Mouse (Mus musculus): Measurements from ENCODE around the gene Nek1. TPM values are rescaled to one million over a fixed set of nuclear protein-coding genes. Genes with fewer than 3 reads are reported as not detected.

Gene Nek1
- 20.4 and 21.1 TPM in 2 replicates for polyA plus RNA-seq (2016; fragmentation: Nextera tagmentation; extraction: Ambion mirVana)

DNA sequence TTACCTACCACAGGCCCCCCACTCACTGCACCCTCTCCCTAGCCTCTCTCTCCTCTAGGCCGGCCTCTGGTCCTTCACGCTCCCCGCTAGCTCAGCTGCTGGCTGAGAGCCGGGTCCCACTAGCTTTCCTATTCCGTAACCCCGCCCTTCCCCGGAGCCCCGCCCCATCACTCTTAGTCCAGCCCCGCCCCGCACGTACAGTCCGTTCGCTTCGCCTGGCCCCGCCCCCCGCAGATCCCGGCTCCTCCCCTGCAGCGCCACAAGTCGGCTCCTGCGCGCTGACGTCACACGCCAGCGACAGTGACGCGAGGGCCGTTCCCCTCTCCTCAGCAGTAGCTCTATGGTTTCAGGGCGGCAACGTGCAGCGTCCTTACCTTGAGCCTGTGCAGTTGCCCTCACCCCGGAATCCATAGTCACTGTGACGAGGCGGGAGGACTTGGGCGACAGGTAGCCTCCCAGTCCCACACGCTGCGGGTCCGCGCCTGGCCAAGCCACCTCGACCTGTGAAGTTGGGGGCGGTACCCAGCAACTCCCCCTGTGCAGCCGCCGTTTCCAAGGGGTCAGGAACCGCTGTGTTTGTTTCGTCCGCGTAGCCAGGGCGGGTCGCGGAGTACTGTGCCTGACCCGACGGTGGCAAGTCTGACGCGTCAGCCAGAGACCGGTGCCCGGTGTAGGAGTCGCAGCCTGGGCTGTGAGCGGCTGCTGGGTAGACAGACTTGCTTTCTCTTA is at the start of gene Nek1:
Gene Nek1, plus strand, starts transcription at position 286 of the 729 bp plus-strand sequence.
- Histone ChIP-seq H3K36me3 (replicated peaks) (peaks cover 3% of the 10 kb centered on the region; the same call in 1 of the 2 replicates), H3K4me3 (peak within 1 kb of the TSS; percentile 80), H3K9me3 (peaks cover 3% of the 10 kb centered on the region; the same call in 1 of the 2 replicates), H3K27ac (replicated peaks) (peak within 1 kb of the TSS; percentile 88), H3K27me3 (replicated peaks; ENCODE audit: low read depth, poor library complexity, severe bottlenecking) (no peaks in the 10 kb centered on the region), H3K4me1 (peaks cover 14% of the 10 kb centered on the region)
- peak; percentile 99 for DNase-seq (ENCODE audit: low spot score)
- under 1% methylated on average over 57 of the region's 57 CpGs for WGBS

DNA sequence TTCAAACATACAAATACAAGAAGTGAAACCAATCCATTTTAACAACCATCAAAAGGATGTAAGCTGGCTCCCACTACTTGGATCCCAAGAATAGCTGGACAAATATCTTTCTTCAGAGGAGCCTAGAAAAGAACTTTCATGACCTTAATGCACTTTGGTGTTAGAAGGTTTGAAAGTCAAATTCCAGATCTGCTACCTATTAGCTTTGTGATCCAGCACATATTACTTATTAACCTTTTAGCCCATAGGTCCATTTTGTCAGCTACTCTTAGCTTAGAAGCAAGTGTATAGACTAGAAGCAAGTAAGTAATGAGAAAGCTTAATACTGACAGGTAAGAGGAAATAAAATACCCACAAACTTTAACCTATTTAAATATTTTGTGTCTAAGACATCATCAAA is 45.5 kb upstream of the Nek1 start:
- no peaks in the 10 kb centered on the region for H3K27me3 ChIP-seq (replicated peaks; ENCODE audit: low read depth, poor library complexity, severe bottlenecking)
- no peak for DNase-seq (ENCODE audit: low spot score)
- no peak overlapping the region for H3K4me3 ChIP-seq
- peaks cover 10% of the 10 kb centered on the region; the same call in 1 of the 2 replicates for H3K4me1 ChIP-seq
- no peak overlapping the region for H3K27ac ChIP-seq (replicated peaks)
- H3K9me3 ChIP-seq = no peaks in the 10 kb centered on the region
- no peaks in the 10 kb centered on the region for H3K36me3 ChIP-seq (replicated peaks)

DNA sequence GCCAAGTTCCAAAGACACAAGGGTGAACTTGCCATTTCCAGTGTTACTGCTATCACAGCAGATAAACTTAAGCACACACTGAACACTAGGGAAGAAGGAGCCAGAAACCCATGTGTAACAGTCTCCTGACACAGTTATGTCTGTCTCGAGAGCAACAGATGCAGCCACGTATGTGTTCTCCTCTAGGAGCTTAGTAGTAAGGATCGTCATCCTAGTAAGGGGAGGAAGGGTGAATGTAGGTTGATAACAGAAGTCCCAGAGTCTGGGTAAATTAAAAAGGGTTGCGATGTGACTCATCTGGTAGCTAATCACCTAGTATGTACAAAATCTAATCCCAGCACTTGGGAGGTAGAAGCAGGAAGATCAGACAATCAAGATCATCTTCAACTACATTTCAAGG is 43.1 kb upstream of the Nek1 start:
- Histone ChIP-seq H3K4me3 (no peak overlapping the region), H3K27ac (replicated peaks) (no peak overlapping the region), H3K4me1 (peaks cover 18% of the 10 kb centered on the region), H3K27me3 (replicated peaks; ENCODE audit: low read depth, poor library complexity, severe bottlenecking) (no peaks in the 10 kb centered on the region), H3K36me3 (replicated peaks) (no peaks in the 10 kb centered on the region), H3K9me3 (no peaks in the 10 kb centered on the region)
- no peak for DNase-seq (ENCODE audit: low spot score)
- 84% methylated on average over 4 of the region's 4 CpGs for whole genome bisulfite sequencing

DNA sequence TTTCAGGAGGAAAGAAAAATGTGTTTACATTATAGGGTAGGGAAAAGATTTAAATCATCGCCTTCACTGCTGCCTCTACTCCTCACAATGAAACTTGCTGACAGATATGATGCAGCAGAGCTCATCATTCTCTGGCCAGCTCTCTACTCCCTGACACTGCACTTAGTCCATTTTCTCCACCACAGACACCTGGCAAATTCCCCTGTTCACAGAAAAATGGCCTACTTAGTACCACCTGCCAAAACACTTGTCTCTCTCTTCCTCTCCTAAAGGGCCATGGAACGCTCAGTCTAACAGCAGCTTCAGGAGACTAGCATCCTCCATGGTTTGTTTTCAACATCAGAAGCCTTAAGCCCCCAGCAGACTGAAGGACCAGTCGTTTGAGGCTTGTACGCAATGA is 41.7 kb upstream of the Nek1 start:
- peaks cover 20% of the 10 kb centered on the region for H3K4me1 ChIP-seq
- no peak for DNase-seq (ENCODE audit: low spot score)
- no peak overlapping the region for H3K4me3 ChIP-seq
- no peak overlapping the region for H3K27ac ChIP-seq (replicated peaks)
- 74% methylated on average over 4 of the region's 4 CpGs for WGBS
- no peaks in the 10 kb centered on the region for H3K27me3 ChIP-seq (replicated peaks; ENCODE audit: low read depth, poor library complexity, severe bottlenecking)
- no peaks in the 10 kb centered on the region for H3K36me3 ChIP-seq (replicated peaks)
- no peaks in the 10 kb centered on the region for H3K9me3 ChIP-seq

DNA sequence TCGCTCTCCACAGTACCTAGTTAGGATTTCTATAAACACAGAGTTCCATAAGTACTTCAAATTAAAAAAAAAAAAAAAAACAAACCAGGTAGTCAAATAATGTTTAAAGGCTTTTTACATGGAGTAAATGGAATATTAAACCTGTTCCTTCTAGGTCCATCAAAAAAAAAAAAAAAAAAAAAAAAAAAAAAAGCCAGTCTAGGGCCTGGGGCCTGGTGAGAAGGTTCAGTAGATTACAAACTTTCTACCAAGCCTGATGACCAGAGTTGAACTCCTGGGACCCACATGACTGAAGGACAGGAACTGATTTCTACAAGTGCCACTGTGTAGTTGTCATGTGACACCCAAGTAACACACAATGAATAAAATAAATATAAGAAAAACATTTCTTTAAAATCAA is 41.2 kb upstream of the Nek1 start:
- Histone ChIP-seq H3K36me3 (replicated peaks) (no peaks in the 10 kb centered on the region), H3K4me1 (peaks cover 20% of the 10 kb centered on the region), H3K27me3 (replicated peaks; ENCODE audit: low read depth, poor library complexity, severe bottlenecking) (no peaks in the 10 kb centered on the region), H3K4me3 (no peak overlapping the region), H3K9me3 (no peaks in the 10 kb centered on the region), H3K27ac (replicated peaks) (no peak overlapping the region)
- WGBS = 98% methylated on average over 1 of the region's 1 CpGs
- no peak for DNase-seq (ENCODE audit: low spot score)

DNA sequence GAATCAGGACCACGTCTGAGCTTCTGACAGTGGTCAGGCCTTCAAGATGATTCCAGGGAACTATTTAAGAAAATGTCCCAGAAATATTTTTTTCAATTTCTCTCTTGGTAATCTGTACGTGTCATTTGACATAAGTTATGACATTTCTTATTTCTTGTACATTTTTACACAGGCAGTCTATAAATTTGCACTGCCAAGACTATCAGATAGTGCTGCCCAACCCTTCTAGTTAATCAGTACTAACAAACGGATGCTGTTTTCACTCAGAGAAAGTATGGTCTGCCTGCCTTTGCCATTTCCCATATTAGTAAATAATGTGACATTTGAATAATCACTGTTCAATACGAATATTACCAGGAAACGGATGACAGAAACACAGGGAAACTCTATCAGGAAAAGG is 40.2 kb upstream of the Nek1 start:
- Histone ChIP-seq H3K4me1 (peaks cover 24% of the 10 kb centered on the region), H3K4me3 (no peak overlapping the region), H3K27me3 (replicated peaks; ENCODE audit: low read depth, poor library complexity, severe bottlenecking) (no peaks in the 10 kb centered on the region), H3K9me3 (no peaks in the 10 kb centered on the region), H3K27ac (replicated peaks) (no peak overlapping the region), H3K36me3 (replicated peaks) (no peaks in the 10 kb centered on the region)
- 69% methylated on average over 5 of the region's 5 CpGs for WGBS
- no peak for DNase-seq (ENCODE audit: low spot score)

DNA sequence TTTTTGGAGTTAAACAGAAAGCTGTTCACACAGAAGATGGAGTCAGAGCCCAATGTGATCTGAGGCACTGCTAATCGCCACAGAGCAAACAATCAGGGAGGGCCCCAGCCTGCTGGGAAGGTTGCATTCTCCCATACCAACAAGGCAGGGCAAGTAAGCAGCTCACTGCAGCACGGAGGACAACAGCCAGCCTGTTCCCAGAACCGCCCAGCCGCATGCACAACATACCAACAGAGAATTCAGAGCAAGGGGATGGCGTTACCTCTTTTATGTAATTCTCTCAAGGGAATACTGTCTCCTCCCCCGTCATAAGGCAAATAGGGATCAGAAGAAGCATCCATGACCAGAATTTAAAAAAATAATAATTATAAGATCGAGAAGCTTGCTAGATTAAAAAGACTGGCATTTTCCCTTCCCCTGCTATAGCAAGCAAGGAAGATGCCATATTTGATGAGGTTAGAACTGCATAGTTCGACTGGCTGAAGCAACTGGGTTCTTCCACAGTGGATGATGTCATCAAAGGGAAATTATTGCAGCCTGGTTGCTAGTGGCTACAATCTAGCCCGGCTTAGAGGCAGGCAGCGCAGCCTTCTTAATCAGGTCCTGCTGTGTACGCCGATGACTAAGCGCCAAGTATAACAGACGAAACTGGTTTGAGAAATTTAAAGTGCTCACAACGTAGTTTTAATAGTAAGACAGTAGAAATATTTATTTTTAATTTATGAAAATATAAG is 38.5 kb upstream of the Nek1 start:
- H3K27me3 ChIP-seq (replicated peaks; ENCODE audit: low read depth, poor library complexity, severe bottlenecking) = no peaks in the 10 kb centered on the region
- no peaks in the 10 kb centered on the region for H3K36me3 ChIP-seq (replicated peaks)
- peak overlapping the region; percentile 58 for H3K4me3 ChIP-seq
- peaks cover 24% of the 10 kb centered on the region for H3K4me1 ChIP-seq
- under 1% methylated on average over 15 of the region's 15 CpGs for WGBS
- H3K27ac ChIP-seq (replicated peaks) = peak overlapping the region; percentile 89
- no peaks in the 10 kb centered on the region for H3K9me3 ChIP-seq
- DNase-seq (ENCODE audit: low spot score) = peak; percentile 81

DNA sequence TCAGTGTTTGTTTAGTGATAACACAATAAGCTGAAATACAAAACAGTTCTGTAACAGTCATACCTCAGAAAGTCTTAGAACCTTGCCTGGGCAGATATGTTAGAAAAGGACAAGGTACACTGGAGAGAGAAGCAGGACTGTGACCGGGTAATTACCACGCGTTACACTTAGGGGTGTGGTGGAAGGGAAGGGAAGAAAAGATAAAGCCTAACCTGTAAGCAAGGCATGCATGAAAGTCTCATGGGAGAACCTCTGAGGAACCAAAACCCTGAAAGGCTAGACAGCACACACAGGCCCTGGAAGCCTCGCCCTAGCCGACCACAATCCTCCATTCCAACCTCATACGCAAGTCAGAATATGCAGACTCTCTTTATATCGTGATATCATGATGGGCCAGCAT is 36.1 kb upstream of the Nek1 start:
- H3K27ac ChIP-seq (replicated peaks) = no peak overlapping the region
- H3K4me1 ChIP-seq = peaks cover 17% of the 10 kb centered on the region

DNA sequence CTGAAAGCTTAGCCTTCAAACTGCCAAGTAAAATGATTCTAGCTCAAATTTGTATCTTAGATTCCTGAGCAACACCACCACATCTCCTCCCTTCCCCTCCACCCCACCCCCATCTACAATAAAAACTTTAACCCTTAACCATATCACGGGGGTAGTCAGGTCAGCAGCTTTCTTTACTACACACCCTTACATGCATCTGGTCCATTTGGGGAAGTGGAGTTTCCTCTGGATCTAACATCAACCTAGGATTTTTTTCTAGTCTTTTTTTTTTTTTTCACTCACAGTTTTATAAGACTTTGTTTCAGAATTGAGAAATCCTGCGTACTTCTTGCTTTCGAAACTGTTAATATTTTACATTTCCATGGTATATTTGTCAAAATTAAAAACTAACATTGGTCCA is 30.2 kb upstream of the Nek1 start:
- Histone ChIP-seq H3K4me3 (no peak overlapping the region), H3K27me3 (replicated peaks; ENCODE audit: low read depth, poor library complexity, severe bottlenecking) (no peaks in the 10 kb centered on the region), H3K36me3 (replicated peaks) (no peaks in the 10 kb centered on the region), H3K27ac (replicated peaks) (no peak overlapping the region), H3K9me3 (no peaks in the 10 kb centered on the region), H3K4me1 (peaks cover 7% of the 10 kb centered on the region; the same call in 1 of the 2 replicates)
- DNase-seq (ENCODE audit: low spot score) = no peak
- WGBS = 95% methylated on average over 3 of the region's 3 CpGs

More for the DNA sequence above, 36.1 kb upstream of the Nek1 start:
- Histone ChIP-seq H3K9me3 (no peaks in the 10 kb centered on the region), H3K4me3 (no peak overlapping the region), H3K36me3 (replicated peaks) (no peaks in the 10 kb centered on the region), H3K27me3 (replicated peaks; ENCODE audit: low read depth, poor library complexity, severe bottlenecking) (no peaks in the 10 kb centered on the region)
- DNase-seq (ENCODE audit: low spot score) = no peak
- WGBS = 95% methylated on average over 7 of the region's 7 CpGs

DNA sequence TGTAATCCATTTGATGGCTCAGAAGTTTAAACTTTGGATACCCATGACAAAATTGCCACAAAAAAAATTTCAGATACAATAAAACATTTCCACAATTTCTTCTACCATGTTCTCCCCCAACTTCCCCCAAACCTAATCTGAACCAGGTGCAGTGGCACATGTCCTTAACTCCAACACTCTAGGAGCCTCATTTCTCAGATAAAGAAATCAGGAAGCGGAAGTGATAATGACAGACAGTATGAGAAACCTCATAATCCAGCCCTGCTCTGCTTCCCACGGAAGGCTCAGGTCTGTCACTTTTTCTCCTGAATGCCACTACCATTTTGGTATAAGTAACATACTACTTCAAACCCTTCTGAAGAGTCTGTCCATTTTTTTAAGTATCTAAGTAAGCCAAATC is 29.1 kb upstream of the Nek1 start:
- H3K36me3 ChIP-seq (replicated peaks) = no peaks in the 10 kb centered on the region
- no peak overlapping the region for H3K27ac ChIP-seq (replicated peaks)
- H3K9me3 ChIP-seq = no peaks in the 10 kb centered on the region
- H3K4me3 ChIP-seq = no peak overlapping the region
- 73% methylated on average over 2 of the region's 2 CpGs for WGBS
- no peak for DNase-seq (ENCODE audit: low spot score)
- no peaks in the 10 kb centered on the region for H3K27me3 ChIP-seq (replicated peaks; ENCODE audit: low read depth, poor library complexity, severe bottlenecking)
- H3K4me1 ChIP-seq = peaks cover 7% of the 10 kb centered on the region; the same call in 1 of the 2 replicates

DNA sequence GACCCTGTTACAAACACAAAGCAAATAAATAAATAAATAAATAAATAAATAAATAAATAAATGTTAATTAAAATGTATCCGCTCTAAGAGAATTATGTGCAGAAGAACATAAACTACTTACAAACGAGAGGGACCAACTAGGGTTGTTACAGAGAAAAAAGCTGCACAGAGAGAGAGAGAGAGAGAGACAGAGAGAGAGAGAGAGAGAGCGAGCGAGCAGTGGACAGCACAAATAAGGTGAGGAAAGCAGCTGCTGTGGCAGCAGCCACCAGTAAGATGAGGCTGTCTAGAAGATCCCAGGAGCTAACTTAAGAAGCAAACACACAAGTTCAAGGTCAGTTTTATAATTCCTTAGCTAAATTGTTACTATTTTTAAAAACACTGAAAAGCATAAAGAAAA is 28.5 kb upstream of the Nek1 start:
- DNase-seq (ENCODE audit: low spot score) = no peak
- no peaks in the 10 kb centered on the region for H3K27me3 ChIP-seq (replicated peaks; ENCODE audit: low read depth, poor library complexity, severe bottlenecking)
- WGBS = 89% methylated on average over 4 of the region's 4 CpGs
- no peaks in the 10 kb centered on the region for H3K36me3 ChIP-seq (replicated peaks)
- peaks cover 10% of the 10 kb centered on the region; the same call in 1 of the 2 replicates for H3K4me1 ChIP-seq
- no peak overlapping the region for H3K4me3 ChIP-seq
- H3K27ac ChIP-seq (replicated peaks) = no peak overlapping the region
- no peaks in the 10 kb centered on the region for H3K9me3 ChIP-seq

DNA sequence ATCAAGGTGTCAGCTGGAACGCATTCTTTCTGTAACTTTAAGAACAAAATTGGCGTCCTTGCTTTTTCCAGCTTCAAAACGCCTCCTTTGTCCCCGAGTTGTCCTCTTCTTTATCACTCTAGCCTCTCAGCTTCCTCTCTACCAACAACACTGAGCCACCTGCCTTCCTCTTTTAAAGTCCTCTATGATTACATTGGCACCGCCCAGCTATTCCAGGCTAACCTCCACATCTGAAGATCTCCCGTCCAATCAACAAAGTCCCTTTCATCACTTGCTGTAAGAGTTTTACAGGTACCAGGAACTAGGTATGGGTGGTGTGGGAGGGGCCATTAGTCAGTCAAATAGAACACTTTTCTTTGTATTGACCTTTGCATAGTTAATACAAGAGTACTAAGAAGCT is 27.7 kb upstream of the Nek1 start:
- Histone ChIP-seq H3K27ac (replicated peaks) (no peak overlapping the region), H3K4me1 (peaks cover 10% of the 10 kb centered on the region; the same call in 1 of the 2 replicates), H3K36me3 (replicated peaks) (no peaks in the 10 kb centered on the region), H3K27me3 (replicated peaks; ENCODE audit: low read depth, poor library complexity, severe bottlenecking) (no peaks in the 10 kb centered on the region), H3K4me3 (no peak overlapping the region), H3K9me3 (no peaks in the 10 kb centered on the region)
- WGBS = 64% methylated on average over 6 of the region's 6 CpGs
- DNase-seq (ENCODE audit: low spot score) = no peak

DNA sequence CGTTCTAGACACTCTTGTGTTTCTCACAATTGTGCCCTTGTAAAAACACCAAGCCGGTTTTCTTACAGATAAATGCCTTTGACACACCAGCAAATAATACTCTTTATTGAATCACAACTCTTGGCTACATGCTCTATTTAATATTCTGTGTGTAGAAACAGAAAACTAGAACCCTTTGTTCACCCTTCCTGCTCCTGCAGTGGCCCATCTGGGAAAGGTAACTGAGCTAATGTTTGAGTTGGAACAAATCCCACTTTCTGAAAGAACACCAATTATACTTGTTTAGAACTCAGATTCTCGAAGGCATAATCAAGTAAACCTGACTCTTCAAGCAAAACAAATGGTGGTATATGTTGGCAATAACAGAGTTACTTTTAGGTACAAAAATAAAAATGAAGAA is 27.3 kb upstream of the Nek1 start:
- H3K4me1 ChIP-seq = peaks cover 10% of the 10 kb centered on the region; the same call in 1 of the 2 replicates
- H3K9me3 ChIP-seq = no peaks in the 10 kb centered on the region
- DNase-seq (ENCODE audit: low spot score) = no peak
- H3K27me3 ChIP-seq (replicated peaks; ENCODE audit: low read depth, poor library complexity, severe bottlenecking) = no peaks in the 10 kb centered on the region
- no peaks in the 10 kb centered on the region for H3K36me3 ChIP-seq (replicated peaks)
- no peak overlapping the region for H3K27ac ChIP-seq (replicated peaks)
- WGBS = 81% methylated on average over 3 of the region's 3 CpGs
- H3K4me3 ChIP-seq = no peak overlapping the region

Data from embryonic facial prominence, embryonic 10.5 days (tissue).